Mouse (Mus musculus) mouse embryonic stem cell (cell line): ENCODE results near the gene Tshz2.

Experiments
- in situ Hi-C, 2 experiments: fragments of 300-500 bp; cut with MboI; formaldehyde crosslinking; loops; 1 replicate in 1 of 2; 3 replicates in 1 of 2; pipeline ENCODE4 v1.14.3; 2019 to 2020; ENCODE audit warnings: low sequenced_read_pairs in 2 of 2, low pct_unique_long_range_greater_than_20kb in 1 of 2, mixed read lengths in 1 of 2; ENCODE audit not compliant: unreplicated experiment in 1 of 2

Gene Tshz2

GRCm38 (mm10) chr2:170006829-170007228, 374.0 kb downstream of the Tshz2 start:
- in situ Hi-C loops: no loop called here

- in situ Hi-C loops: no loop called here
Measured at GRCm38 (mm10) chr2:170007426-170007958, 374.7 kb downstream of the Tshz2 start.

- in situ Hi-C loops: no loop called here
Measured at GRCm38 (mm10) chr2:170009729-170010128, 376.9 kb downstream of the Tshz2 start.

- in situ Hi-C loops: no loop called here
Measured at GRCm38 (mm10) chr2:170011858-170012257, 379.0 kb downstream of the Tshz2 start.

GRCm38 (mm10) chr2:170017302-170017701, 384.5 kb downstream of the Tshz2 start:
- in situ Hi-C loops: no loop called here

- in situ Hi-C loops: no loop called here
Measured at GRCm38 (mm10) chr2:170017926-170018325, 385.1 kb downstream of the Tshz2 start.

GRCm38 (mm10) chr2:170022953-170023352, 390.1 kb downstream of the Tshz2 start:
- in situ Hi-C loops: no loop called here

- in situ Hi-C loops: no loop called here
Measured at GRCm38 (mm10) chr2:170023741-170024140, 390.9 kb downstream of the Tshz2 start.

GRCm38 (mm10) chr2:170024939-170025338, 392.1 kb downstream of the Tshz2 start:
- in situ Hi-C loops: no loop called here

GRCm38 (mm10) chr2:170025896-170026295, 393.1 kb downstream of the Tshz2 start:
- in situ Hi-C loops: no loop called here

- in situ Hi-C loops: no loop called here
Measured at GRCm38 (mm10) chr2:170027837-170028236, 395.0 kb downstream of the Tshz2 start.

GRCm38 (mm10) chr2:170028488-170029303, 395.9 kb downstream of the Tshz2 start:
- in situ Hi-C loops: no loop called here

GRCm38 (mm10) chr2:170029304-170029856, 396.6 kb downstream of the Tshz2 start:
- in situ Hi-C loops: no loop called here

- in situ Hi-C loops: no loop called here
Measured at GRCm38 (mm10) chr2:170031226-170031625, 398.4 kb downstream of the Tshz2 start.

- in situ Hi-C loops: no loop called here
Measured at GRCm38 (mm10) chr2:170031872-170032271, 399.1 kb downstream of the Tshz2 start.

- in situ Hi-C loops: no loop called here
Measured at GRCm38 (mm10) chr2:170033219-170033618, 400.4 kb downstream of the Tshz2 start.

GRCm38 (mm10) chr2:170034794-170035193, 402.0 kb downstream of the Tshz2 start:
- in situ Hi-C loops: no loop called here

- in situ Hi-C loops: no loop called here
Measured at GRCm38 (mm10) chr2:170036791-170037241, 404.0 kb downstream of the Tshz2 start.

GRCm38 (mm10) chr2:170037346-170037745, 404.5 kb downstream of the Tshz2 start:
- in situ Hi-C loops: no loop called here

- in situ Hi-C loops: no loop called here
Measured at GRCm38 (mm10) chr2:170039772-170040171, 407.0 kb downstream of the Tshz2 start.
